20 mouse cellular contexts compared by ENCODE assay signal in the genomic region with DNA sequence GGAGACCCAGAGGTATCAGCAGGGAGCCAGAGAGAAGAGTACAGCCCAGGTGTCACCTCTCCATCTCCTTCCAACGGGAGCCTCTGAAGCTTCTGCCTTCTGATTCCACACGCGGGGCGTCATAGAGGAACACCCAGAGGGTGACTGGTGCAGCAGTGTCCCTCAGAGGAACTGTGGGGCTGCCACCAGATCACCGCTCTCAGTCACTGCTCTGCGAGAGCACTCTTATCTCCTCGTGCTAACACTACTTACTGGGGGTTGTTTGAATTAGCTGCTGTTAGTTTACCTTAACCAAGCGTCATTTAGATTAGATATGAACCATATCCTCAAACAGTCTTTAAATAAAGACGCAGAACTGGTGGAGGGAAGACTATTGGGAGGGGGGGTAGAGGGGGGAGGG. TPM values are rescaled to one million over a fixed set of nuclear protein-coding genes. Genes with fewer than 3 reads are reported as not detected.
DNase-seq lines count a peak whose midpoint lies in the region; ATAC-seq lines count a peak whose summit lies in the region.
"Had no signal": no experiment of that assay in that cellular context is flagged by ENCODE, and none has a peak within 500 bp of the region (broad histone marks: within the 10 kb centered on the region; RNA-seq: fewer than 3 reads in every experiment).

No protein-coding gene starts in this region.

- peaks cover 4% of the 10 kb centered on the region; the same call in 1 of the 2 replicates for H3K9me3 ChIP-seq in liver, embryonic 11.5 days (ENCODE audit: control insufficient read depth, low read length)
- H3K9me3 ChIP-seq in liver, embryonic 13.5 days (replicated peaks), result peaks cover 4% of the 10 kb centered on the region; the same call in 1 of the 2 replicates
- H3K9me3 ChIP-seq in stomach, embryonic 16.5 days (replicated peaks; ENCODE audit: control insufficient read depth, low read length), result 0 out of 2 replicates have a peak, but pooled peaks cover 4% of the 10 kb centered on the region
- H3K9me3 ChIP-seq: hindbrain, embryonic 13.5 days; midbrain, embryonic 13.5 days had no signal

- peaks cover 18% of the 10 kb centered on the region for H3K27me3 ChIP-seq in liver, embryonic 11.5 days (replicated peaks; ENCODE audit: control insufficient read depth, insufficient read depth, low read length)
- peaks cover 24% of the 10 kb centered on the region; the same call in 1 of the 2 replicates for H3K27me3 ChIP-seq in liver, embryonic 13.5 days
- no peaks in the 10 kb centered on the region for H3K27me3 ChIP-seq in stomach, embryonic 16.5 days (ENCODE audit: control insufficient read depth, insufficient read depth, low read length)
- H3K27me3 ChIP-seq: limb, embryonic 13.5 days; midbrain, embryonic 13.5 days had no signal

- no peak overlapping the region for H3K4me3 ChIP-seq in liver, embryonic 11.5 days (ENCODE audit: low read depth, low read length)
- H3K4me3 ChIP-seq in liver, embryonic 13.5 days (replicated peaks), result no peak overlapping the region
- no peak overlapping the region for H3K4me3 ChIP-seq in stomach, embryonic 16.5 days (replicated peaks; ENCODE audit: low read length)
- H3K4me3 ChIP-seq: hindbrain, embryonic 13.5 days; limb, embryonic 13.5 days; midbrain, embryonic 13.5 days had no signal

- H3K9ac ChIP-seq in liver, embryonic 11.5 days (ENCODE audit: low read depth, low read length), result no peak overlapping the region
- 0 out of 2 replicates have a peak overlapping the region, but pooled peaks have one; percentile 26 for H3K9ac ChIP-seq in liver, embryonic 13.5 days
- H3K9ac ChIP-seq in stomach, embryonic 16.5 days (ENCODE audit: low read length), result no peak overlapping the region
- H3K9ac ChIP-seq: hindbrain, embryonic 13.5 days; limb, embryonic 13.5 days; midbrain, embryonic 13.5 days had no signal

- no peaks in the 10 kb centered on the region for H3K36me3 ChIP-seq in liver, embryonic 11.5 days (ENCODE audit: control insufficient read depth, insufficient read depth, low read length)
- H3K36me3 ChIP-seq in liver, embryonic 13.5 days, result no peaks in the 10 kb centered on the region
- H3K36me3 ChIP-seq in stomach, embryonic 16.5 days (ENCODE audit: control insufficient read depth, insufficient read depth, low read length), result no peaks in the 10 kb centered on the region
- H3K36me3 ChIP-seq: midbrain, embryonic 13.5 days had no signal

- peaks cover 8% of the 10 kb centered on the region for H3K4me1 ChIP-seq in liver, embryonic 11.5 days (replicated peaks; ENCODE audit: control insufficient read depth, insufficient read depth, low read length)
- H3K4me1 ChIP-seq in liver, embryonic 13.5 days (replicated peaks), result peaks cover 19% of the 10 kb centered on the region
- peaks cover 23% of the 10 kb centered on the region for H3K4me1 ChIP-seq in stomach, embryonic 16.5 days (ENCODE audit: control insufficient read depth, insufficient read depth, low read length)
- H3K4me1 ChIP-seq: limb, embryonic 13.5 days had no signal

- no peak overlapping the region for H3K27ac ChIP-seq in liver, embryonic 11.5 days (ENCODE audit: low read depth, low read length)
- no peak overlapping the region for H3K27ac ChIP-seq in liver, embryonic 13.5 days
- no peak overlapping the region for H3K27ac ChIP-seq in stomach, embryonic 16.5 days (ENCODE audit: low read length)
- H3K27ac ChIP-seq: hindbrain, embryonic 13.5 days; limb, embryonic 13.5 days; macrophage; midbrain, embryonic 13.5 days had no signal

- 5% methylated on average over 9 of the region's 9 CpGs for WGBS in liver, embryonic 11.5 days
- 4% methylated on average over 9 of the region's 9 CpGs for WGBS in liver, embryonic 13.5 days (ENCODE audit: insufficient replicate concordance)
- WGBS in stomach, embryonic 16.5 days, result 17% methylated on average over 9 of the region's 9 CpGs

- H3K4me2 ChIP-seq in liver, embryonic 11.5 days, result no peak overlapping the region
- H3K4me2 ChIP-seq in liver, embryonic 13.5 days, result no peak overlapping the region
- H3K4me2 ChIP-seq in stomach, embryonic 16.5 days (ENCODE audit: low read depth, low read length), result 0 out of 2 replicates have a peak overlapping the region, but pooled peaks have one; percentile 13
- H3K4me2 ChIP-seq: hindbrain, embryonic 13.5 days; limb, embryonic 13.5 days; midbrain, embryonic 13.5 days had no signal

- intact Hi-C loops in left cerebral cortex, postnatal 4 days (cut with DNase I), result no loop called here

- DNase-seq in liver, embryonic 11.5 days (ENCODE audit: low spot score), result no peak
- no peak for DNase-seq in liver
- no peak for DNase-seq in liver, embryonic 13.5 days
- DNase-seq in left cerebral cortex, postnatal 4 days, result no peak
- DNase-seq: cerebellum, postnatal 14 days; gastrocnemius, postnatal 36 days; heart, postnatal 10 days; kidney, adult 11 months; kidney, postnatal 14 days; layer of hippocampus, adult 9-11 months; right cerebral cortex, postnatal 4 days; thymus, adult 18-20 months had no signal

- ATAC-seq in liver, embryonic 11.5 days (replicated peaks; ENCODE audit: low FRiP score), result peak; percentile 56
- ATAC-seq in common myeloid progenitor, adult 5-6 weeks (replicated peaks; ENCODE audit: low read depth, poor library complexity, severe bottlenecking), result peak; percentile 43; the same call in 1 of the 2 replicates
- peak; percentile 64 for ATAC-seq in liver, embryonic 13.5 days (ENCODE audit: low read depth)
- peak; percentile 80; the same call in 1 of the 2 replicates for ATAC-seq in stomach, embryonic 16.5 days (ENCODE audit: insufficient read depth, low FRiP score)
- ATAC-seq in activated CD4-positive, CD25-positive, alpha-beta regulatory T cell, adult 4 months, result no peak
- ATAC-seq: forebrain, embryonic 14.5 days; midbrain, embryonic 13.5 days had no signal

RNA-seq across cellular contexts. Expression of a gene that starts 12.3 kb away (rescaled TPM):
- polyA plus RNA-seq in liver, embryonic 11.5 days (2014; fragmentation: Nextera tagmentation; extraction: Ambion mirVana), result 0.53 and 1.4 TPM in 2 replicates
- total RNA-seq in common myeloid progenitor, adult 5-6 weeks (2017), result 3.3 and 3.6 TPM in 2 replicates
- 0.06 and 0.20 TPM in 2 replicates for polyA plus RNA-seq in liver, embryonic 13.5 days (2015; fragmentation: Nextera tagmentation; extraction: Ambion mirVana)
- 2.6 and 2.7 TPM in 2 replicates for polyA plus RNA-seq in stomach, embryonic 16.5 days (2015; fragmentation: Nextera tagmentation; extraction: Ambion mirVana)
- 1 to 10 TPM; 3.9 to 4.9 TPM for polyA plus RNA-seq in activated CD4-positive, CD25-positive, alpha-beta regulatory T cell, adult 4 months (2017; shearing (Covaris generic))
- total RNA-seq in left cerebral cortex, postnatal 4 days (2021), result 1 to 10 TPM; 5.0 to 5.2 TPM
- polyA plus RNA-seq: macrophage had no signal

RNA-seq across cellular contexts. Expression of a gene that starts 36.2 kb away (rescaled TPM):
- polyA plus RNA-seq in liver, embryonic 11.5 days (2014; fragmentation: Nextera tagmentation; extraction: Ambion mirVana), result 12.6 and 13.9 TPM in 2 replicates
- 29.5 and 33.1 TPM in 2 replicates for total RNA-seq in common myeloid progenitor, adult 5-6 weeks (2017)
- 6.8 and 7.0 TPM in 2 replicates for polyA plus RNA-seq in liver, embryonic 13.5 days (2015; fragmentation: Nextera tagmentation; extraction: Ambion mirVana)
- polyA plus RNA-seq in stomach, embryonic 16.5 days (2015; fragmentation: Nextera tagmentation; extraction: Ambion mirVana), result 10.5 and 12.1 TPM in 2 replicates
- polyA plus RNA-seq in activated CD4-positive, CD25-positive, alpha-beta regulatory T cell, adult 4 months (2017; shearing (Covaris generic)), result 10 to 100 TPM; 20.5 to 22.7 TPM
- total RNA-seq in left cerebral cortex, postnatal 4 days (2021), result 10 to 100 TPM; 52.0 to 57.8 TPM
